Mouse (Mus musculus): Measurements from ENCODE around the gene Ccnl1. TPM values are rescaled to one million over a fixed set of nuclear protein-coding genes. Genes with fewer than 3 reads are reported as not detected.

Gene Ccnl1
- total RNA-seq, 2 experiments from 2014 or later = 56.7 to 61.8 TPM

DNA sequence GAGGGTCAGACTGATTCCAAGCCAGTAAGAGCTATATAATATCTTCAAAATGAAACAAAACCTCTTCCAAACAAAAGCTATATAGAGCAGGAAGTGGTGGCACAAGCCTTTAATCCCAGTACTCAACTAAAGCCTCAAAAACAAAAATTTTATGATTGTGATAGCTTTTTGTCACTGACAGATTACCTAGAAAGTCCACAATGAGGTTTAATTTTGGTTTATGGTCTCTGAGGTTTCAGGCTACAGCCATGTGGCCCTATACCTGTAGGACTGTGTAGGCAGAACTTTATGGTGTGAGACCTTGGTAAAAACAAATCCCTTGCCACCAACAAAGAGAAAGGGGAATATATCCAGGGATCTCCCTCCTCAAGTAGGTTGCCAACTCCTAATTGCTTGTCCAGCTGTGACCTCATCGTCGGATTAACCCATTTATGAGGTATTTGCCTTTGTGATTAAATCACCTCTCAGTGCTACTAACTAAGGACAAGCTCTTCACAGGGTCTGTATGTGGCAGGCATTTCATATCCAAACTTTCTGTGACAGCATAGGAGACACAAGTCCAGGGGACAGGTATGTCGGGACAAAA is 1.5 kb upstream of the Ccnl1 start:
- no peak for DNase-seq (ENCODE audit: low spot score in 2 of 2)

- peak in 1 of 2 experiments; percentile 28 for DNase-seq (ENCODE audit: low spot score in 2 of 2)
Observed at GRCm38 (mm10) chr3:65958840-65959185, 764 bp upstream of the Ccnl1 start.

DNA sequence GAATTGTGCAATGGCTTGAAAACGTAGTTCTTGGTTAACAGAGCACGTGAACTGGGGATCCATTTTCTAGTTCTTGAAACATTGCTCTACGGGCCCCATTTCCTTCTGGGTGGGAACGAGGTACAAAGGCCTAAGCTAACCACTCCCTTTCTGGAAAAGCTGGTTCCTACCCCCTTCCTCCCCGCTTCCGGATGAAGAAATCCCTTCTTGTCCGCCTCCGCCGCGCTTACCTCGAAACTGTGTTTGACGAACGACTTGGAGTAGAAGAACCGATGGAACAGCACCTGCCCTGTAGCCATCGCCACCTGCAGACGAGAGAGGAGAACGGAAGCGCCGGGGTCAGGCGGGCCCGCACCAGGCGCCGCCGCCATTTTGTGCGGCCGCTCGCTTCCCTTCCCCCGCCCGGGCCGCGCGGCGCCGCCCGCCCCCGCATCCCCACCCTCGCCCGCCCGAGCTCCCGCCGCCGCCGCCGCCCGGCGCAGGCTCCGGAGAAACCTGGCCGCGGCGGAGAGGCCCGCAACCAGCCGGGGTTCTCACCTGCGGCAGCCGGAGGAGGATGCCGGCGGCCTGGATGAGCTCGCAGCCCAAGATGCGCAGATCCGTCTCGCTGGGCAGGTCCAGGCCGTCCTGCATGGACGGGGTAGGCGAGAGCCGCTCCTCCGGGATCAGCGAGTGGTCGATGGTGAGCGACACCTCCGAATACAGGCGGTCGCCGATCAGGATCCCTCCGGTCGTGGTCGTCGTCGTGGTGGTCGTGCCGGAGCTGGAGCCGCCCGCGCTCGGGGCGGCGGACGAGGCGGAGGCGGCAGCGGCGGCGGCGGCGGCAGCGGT is 563 bp downstream of the Ccnl1 start:
- DNase-seq (ENCODE audit: low spot score in 2 of 2) = peak; percentile 58 to 61

DNA sequence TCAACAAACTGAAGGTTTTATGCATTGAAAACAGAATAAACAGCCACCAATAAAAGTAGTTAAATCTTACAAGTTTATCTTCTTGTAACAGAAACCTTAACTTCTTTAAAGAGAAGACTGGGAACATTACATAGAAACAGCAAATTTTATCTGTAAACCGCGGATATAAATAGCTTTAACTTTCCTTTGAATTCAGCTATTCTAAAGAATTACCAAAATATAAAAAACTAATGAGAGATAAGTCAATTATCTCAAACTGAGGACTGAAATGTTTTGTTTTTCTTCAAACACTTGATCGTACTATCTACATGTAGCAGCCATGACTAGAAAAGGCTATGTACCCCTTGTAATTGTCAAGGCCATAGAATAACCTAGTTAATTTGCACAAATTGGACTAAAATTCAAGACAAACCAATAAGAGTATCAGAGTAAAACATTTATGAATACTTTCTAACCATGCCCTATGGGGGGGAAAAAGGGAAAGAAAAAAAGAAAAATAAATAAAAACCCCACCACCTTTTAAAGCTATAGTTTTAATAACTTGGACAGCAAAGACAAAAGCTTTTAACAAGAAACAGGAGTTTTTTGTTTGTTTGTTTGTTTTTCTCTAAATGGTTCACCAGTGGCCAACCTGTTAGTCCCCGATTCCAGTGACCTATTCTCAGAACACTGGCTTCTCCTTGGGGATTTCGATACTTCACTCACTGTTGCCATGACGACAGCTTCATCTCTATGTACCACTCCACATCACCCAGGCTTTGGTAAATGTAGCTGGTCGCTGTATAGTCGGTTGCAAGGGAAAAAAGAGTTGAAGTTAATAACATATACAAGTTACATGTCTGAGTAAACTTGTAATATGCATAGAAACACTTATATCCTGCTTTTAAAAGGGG is 3.3 kb downstream of the Ccnl1 start:
- DNase-seq (ENCODE audit: low spot score in 2 of 2) = no peak

GRCm38 (mm10) chr3:65950831-65951365 is 7.2 kb downstream of the Ccnl1 start:
- no peak for DNase-seq (ENCODE audit: low spot score in 2 of 2)

GRCm38 (mm10) chr3:65950304-65950703 is 7.7 kb downstream of the Ccnl1 start:
- no peak for DNase-seq (ENCODE audit: low spot score in 2 of 2)

DNA sequence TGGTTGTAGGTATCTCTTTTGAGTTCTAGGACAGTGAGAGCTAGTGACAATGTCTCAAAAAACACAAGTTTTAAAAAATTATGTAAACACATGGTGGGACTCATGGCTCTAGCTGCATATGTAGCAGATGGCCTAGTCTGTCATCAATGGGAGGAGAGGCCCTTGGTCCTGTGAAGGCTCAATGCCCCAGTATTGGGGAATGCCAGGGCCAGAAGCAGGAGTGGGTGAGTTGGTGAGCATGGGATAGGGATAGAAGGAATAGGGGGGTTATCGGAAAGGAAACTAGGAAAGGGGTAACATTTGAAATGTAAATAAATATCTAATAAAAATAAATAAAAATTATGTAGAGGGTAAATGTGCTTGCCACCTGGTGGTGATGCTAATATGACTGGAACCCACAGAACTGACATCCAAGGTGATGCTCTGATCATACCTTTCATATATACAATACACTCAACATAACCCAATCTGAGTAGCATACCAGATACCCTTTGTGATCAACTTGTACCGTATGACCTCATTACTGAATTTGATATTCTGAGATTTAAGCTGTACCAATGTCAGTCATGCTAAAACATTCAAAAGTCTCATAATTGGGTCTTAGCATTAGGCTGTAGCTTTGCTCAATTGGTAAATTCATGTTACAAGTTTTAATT is 12.6 kb downstream of the Ccnl1 start:
- DNase-seq (ENCODE audit: low spot score in 2 of 2) = no peak

DNA sequence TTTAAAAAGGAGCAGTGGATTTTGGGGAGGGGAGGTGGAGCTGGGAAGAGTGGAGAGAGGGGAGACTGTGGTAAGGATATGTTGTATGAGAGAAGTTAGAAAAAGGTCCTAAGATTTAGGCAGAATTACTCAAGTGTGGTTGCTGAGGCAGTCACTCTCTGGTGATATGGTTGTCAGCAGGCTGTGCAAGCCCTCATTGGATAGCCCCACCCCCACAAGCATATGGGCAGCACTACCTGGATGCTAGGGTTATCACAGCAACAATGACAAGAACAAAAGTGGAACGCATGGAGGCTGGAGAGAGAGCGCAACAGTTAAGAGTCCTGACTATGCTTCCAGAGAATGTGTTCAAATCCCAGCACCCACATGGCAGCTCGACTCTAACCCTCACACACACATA is 13.3 kb downstream of the Ccnl1 start:
- no peak for DNase-seq (ENCODE audit: low spot score in 2 of 2)

DNA sequence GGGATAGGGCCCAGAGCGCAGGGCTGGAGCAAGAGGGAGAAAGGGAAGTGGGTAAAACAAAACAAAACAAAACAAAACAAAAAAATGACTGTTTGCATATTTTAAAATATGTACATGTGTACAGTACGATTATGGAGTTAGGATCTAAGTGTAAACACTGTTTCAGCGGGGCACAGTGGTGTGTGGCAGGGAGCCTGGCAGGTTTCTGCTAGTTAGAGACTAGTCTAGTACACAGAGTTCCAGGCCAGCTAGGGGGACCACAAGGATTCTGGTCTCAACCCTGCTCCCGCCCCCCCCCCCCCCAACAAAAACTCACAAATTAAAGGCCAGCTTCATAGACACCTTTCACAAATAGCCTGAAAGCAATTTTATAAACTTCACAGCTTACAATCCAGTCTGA is 14.6 kb downstream of the Ccnl1 start:
- DNase-seq (ENCODE audit: low spot score in 2 of 2) = no peak

GRCm38 (mm10) chr3:65941052-65941451 is 17.0 kb downstream of the Ccnl1 start:
- no peak for DNase-seq (ENCODE audit: low spot score in 2 of 2)

- DNase-seq (ENCODE audit: low spot score in 2 of 2) = no peak
Observed at GRCm38 (mm10) chr3:65938211-65938610, 19.8 kb downstream of the Ccnl1 start.

DNA sequence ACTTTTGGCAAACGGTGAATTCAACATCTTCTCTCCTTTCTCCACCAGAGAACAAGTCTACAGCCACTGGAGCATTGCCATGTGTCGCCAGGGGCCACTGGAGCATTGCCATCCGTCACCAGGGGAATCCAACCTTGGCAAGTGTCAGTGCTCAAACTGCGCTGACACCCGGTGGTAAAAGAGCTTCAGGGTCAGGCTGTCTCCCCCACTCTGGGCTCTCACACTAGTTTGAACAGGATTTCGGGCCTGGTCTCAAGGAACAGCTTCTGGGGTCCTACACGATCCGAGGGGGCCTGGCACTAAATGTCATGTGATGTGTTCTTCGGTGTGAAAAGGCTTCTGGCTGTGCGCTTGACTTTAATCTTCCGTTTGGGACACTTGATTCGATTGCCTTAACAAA is 21.7 kb downstream of the Ccnl1 start:
- DNase-seq (ENCODE audit: low spot score in 2 of 2) = peak in 1 of 2 experiments; percentile 29

DNA sequence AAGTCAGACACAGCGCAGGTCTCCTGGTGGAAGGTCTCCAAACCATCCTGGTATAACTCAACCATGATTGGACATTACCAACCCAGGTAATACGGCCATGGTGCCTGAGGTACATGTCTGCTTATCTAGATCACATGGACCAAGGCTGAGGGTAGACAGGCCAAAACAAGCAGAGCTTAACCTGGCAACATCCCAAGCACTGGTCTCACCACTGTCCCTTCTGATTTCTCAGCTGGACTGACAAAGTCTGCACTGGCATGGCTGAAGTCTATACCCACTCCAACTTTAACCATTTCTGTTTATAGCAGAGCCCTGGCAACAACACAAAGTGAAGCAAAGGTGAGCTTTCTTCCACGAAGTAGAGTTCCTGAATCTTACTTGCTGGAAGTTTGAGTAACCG is 22.9 kb downstream of the Ccnl1 start:
- DNase-seq (ENCODE audit: low spot score in 2 of 2) = no peak

- no peak for DNase-seq (ENCODE audit: low spot score in 2 of 2)
Observed at GRCm38 (mm10) chr3:65933726-65934125, 24.3 kb downstream of the Ccnl1 start.

- DNase-seq (ENCODE audit: low spot score in 2 of 2) = no peak
Observed at GRCm38 (mm10) chr3:65931542-65931941, 26.5 kb downstream of the Ccnl1 start.

GRCm38 (mm10) chr3:65930636-65931035 is 27.4 kb downstream of the Ccnl1 start:
- no peak for DNase-seq (ENCODE audit: low spot score in 2 of 2)

GRCm38 (mm10) chr3:65929821-65930633 is 28.0 kb downstream of the Ccnl1 start:
- peak; percentile 79 to 82 for DNase-seq (ENCODE audit: low spot score in 2 of 2)

GRCm38 (mm10) chr3:65929304-65929783 is 28.7 kb downstream of the Ccnl1 start:
- DNase-seq (ENCODE audit: low spot score in 2 of 2) = peak; percentile 82 to 83

DNA sequence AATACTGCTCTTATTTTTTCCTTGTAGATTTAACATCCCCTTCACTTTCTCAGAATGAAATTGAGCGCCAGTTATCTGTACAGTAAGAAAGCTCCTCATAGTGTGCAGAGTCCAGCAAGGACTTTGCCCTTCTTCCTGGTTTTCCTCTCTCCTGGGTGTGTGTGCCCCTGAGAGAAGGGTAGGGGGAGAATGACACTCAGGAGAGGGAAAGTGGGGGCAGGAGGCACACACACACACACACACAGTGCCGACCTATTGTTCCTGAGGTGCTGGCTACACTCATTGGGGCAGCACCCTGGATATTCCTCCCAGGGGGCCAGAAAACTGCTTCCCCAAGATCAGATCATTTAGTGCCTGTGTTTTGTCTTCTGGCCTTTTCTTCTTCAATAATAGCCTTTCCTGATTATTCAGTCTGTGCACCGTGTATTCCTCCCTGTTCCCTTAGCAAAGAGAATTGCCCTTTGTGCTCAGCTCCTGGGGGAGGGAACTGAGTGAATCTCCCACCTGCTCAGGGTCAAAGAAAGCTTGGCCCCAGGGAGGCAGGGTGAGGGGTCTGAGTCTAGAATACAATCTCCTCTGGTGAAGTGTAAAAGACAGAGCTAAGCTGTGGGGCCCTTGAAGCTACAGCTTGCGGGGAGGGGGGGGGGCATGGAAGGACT is 29.3 kb downstream of the Ccnl1 start:
- DNase-seq (ENCODE audit: low spot score in 2 of 2) = no peak

GRCm38 (mm10) chr3:65927685-65928084 is 30.4 kb downstream of the Ccnl1 start:
- DNase-seq (ENCODE audit: low spot score in 2 of 2) = peak; percentile 47 to 60

Data from layer of hippocampus, postnatal 10 days (tissue).